Mouse (Mus musculus): Measurements from ENCODE around the gene Zfp654. TPM values are rescaled to one million over a fixed set of nuclear protein-coding genes. Genes with fewer than 3 reads are reported as not detected.

Gene Zfp654
- total and polyA plus RNA-seq, 3 experiments = 6.5 to 22.6 (median 7.1) TPM

GRCm38 (mm10) chr16:64758561-64759244 is 92.7 kb downstream of the Zfp654 start:
- no peak overlapping the region for H3K4me2 ChIP-seq (ENCODE audit: insufficient read depth, low read depth, poor library complexity, severe bottlenecking)
- TF ChIP-seq RCOR1 (conservative IDR thresholded peaks at IDR 0.05; ENCODE audit: low read depth, low read length) (no peak), POLR2AphosphoS2 (IDR thresholded peaks at IDR 0.05; ENCODE audit: low read depth, low read length) (no peak), TBP (conservative IDR thresholded peaks at IDR 0.05; ENCODE audit: low read depth, low read length) (no peak), RAD21 (IDR thresholded peaks at IDR 0.05; ENCODE audit: low read depth, low read length) (no peak), JUND (conservative IDR thresholded peaks at IDR 0.05; ENCODE audit: low read depth, low read length) (no peak), MEF2A (IDR thresholded peaks at IDR 0.05; ENCODE audit: borderline replicate concordance, low read depth, low read length) (0 out of 2 replicates have a peak, but pooled peaks have one; percentile 32), NRF1 (IDR thresholded peaks at IDR 0.05; ENCODE audit: low read depth, low read length) (no peak)
- DNase-seq (ENCODE audit: extremely low read depth) = peak; percentile 54
- peaks cover 9 to 16% of the 10 kb centered on the region in 2 experiments for H3K36me3 ChIP-seq (replicated peaks in 1 of 2; ENCODE audit: control insufficient read depth in 1 of 2, insufficient read depth in 1 of 2, low read length in 1 of 2)
- dilution Hi-C loops (cut with MboI; ENCODE audit: extremely low pct_ligation_motif_present, extremely low pct_unique_long_range_greater_than_20kb, low sequenced_read_pairs) = no loop called here
- no peaks in the 10 kb centered on the region for H3K27me3 ChIP-seq (replicated peaks)
- H3K9ac ChIP-seq (ENCODE audit: insufficient read depth, low read depth) = no peak overlapping the region
- in situ Hi-C loops (cut with MboI; ENCODE audit: low pct_ligation_motif_present, low pct_unique_long_range_greater_than_20kb, low sequenced_read_pairs) = loop anchor here (25.0 kb wide), 1 partner anchor 729 kb away; no protein-coding TSS in a partner anchor
- H3K9me3 ChIP-seq (replicated peaks; ENCODE audit: low read length) = peaks cover 22% of the 10 kb centered on the region
- H3K79me2 ChIP-seq (replicated peaks; ENCODE audit: control insufficient read depth, extremely low read depth, insufficient read depth, poor library complexity, severe bottlenecking) = no peaks in the 10 kb centered on the region
- no peak overlapping the region for H3K4me3 ChIP-seq (replicated peaks in 1 of 3; ENCODE audit: low read depth in 2 of 3, low read length in 2 of 3, poor library complexity in 1 of 3)
- H3K4me1 ChIP-seq (ENCODE audit: control insufficient read depth in 1 of 2, insufficient read depth in 2 of 2) = peaks cover 4 to 29% of the 10 kb centered on the region in 2 experiments; a peak in 3 of 4 replicates
- no peak overlapping the region for H3K27ac ChIP-seq (ENCODE audit: insufficient read depth, low read depth)

DNA sequence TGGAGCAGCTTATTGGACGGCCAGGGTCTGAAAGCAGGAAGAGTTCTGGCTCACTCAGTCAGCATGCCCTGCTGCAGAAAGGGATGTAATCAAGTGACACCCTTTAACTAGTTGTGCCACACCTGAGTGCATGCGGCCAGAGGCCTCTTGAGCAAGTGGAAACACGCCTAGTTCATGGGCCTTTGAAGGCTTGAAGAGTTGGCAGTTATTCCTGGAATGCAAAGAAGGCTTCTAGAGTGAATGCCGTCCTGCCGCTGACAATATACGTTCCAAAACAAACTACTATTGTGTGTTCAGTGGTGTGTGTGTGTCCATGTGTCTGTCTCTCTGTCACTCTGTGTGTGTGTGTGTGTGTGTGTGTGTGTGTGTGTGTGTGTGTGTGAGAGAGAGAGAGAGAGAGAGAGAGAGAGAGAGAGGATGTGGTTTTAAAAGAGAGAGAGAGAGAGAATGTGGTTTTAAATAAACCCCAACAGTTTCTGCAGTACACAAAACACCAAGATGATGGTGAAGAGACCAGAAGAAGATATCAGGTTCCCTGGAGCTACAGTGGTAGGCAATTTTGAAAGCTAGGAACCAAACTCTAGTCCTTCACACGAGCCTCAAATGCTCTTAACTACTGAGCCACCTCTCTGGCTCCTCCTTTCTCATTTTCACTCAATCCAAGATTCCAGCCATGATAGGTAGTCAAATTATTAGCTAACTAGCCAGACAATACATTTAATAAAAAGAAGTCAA is 93.6 kb downstream of the Zfp654 start:
- Histone ChIP-seq H3K9ac (ENCODE audit: insufficient read depth, low read depth) (no peak overlapping the region), H3K4me3 (replicated peaks in 1 of 3; ENCODE audit: low read depth in 2 of 3, low read length in 2 of 3, poor library complexity in 1 of 3) (no peak overlapping the region), H3K4me2 (ENCODE audit: insufficient read depth, low read depth, poor library complexity, severe bottlenecking) (no peak overlapping the region), H3K27me3 (replicated peaks) (no peaks in the 10 kb centered on the region), H3K27ac (ENCODE audit: insufficient read depth, low read depth) (no peak overlapping the region), H3K9me3 (replicated peaks; ENCODE audit: low read length) (peaks cover 13% of the 10 kb centered on the region), H3K79me2 (replicated peaks; ENCODE audit: control insufficient read depth, extremely low read depth, insufficient read depth, poor library complexity, severe bottlenecking) (no peaks in the 10 kb centered on the region), H3K36me3 (replicated peaks in 1 of 2; ENCODE audit: control insufficient read depth in 1 of 2, insufficient read depth in 1 of 2, low read length in 1 of 2) (peaks cover under 1 to 7% of the 10 kb centered on the region in 2 experiments), H3K4me1 (ENCODE audit: control insufficient read depth in 1 of 2, insufficient read depth in 2 of 2) (peaks cover 4 to 29% of the 10 kb centered on the region in 2 experiments; a peak in 3 of 4 replicates)
- in situ Hi-C loops (cut with MboI; ENCODE audit: low pct_ligation_motif_present, low pct_unique_long_range_greater_than_20kb, low sequenced_read_pairs) = loop anchor here (25.0 kb wide), 1 partner anchor 729 kb away; no protein-coding TSS in a partner anchor
- no peak for TF ChIP-seq PAX5 (IDR thresholded peaks at IDR 0.05; ENCODE audit: low read length)
- TF ChIP-seq MXI1 (IDR thresholded peaks at IDR 0.05; ENCODE audit: low read depth, low read length) = no peak
- no peak for TF ChIP-seq ZKSCAN1 (IDR thresholded peaks at IDR 0.05; ENCODE audit: borderline replicate concordance, low read depth, low read length)
- TF ChIP-seq MAZ (IDR thresholded peaks at IDR 0.05; ENCODE audit: low read depth, low read length) = no peak
- no peak for TF ChIP-seq NRF1 (IDR thresholded peaks at IDR 0.05; ENCODE audit: low read depth, low read length)
- no peak for TF ChIP-seq POLR2A (IDR thresholded peaks at IDR 0.05; ENCODE audit: low read depth, low read length)
- dilution Hi-C loops (cut with MboI; ENCODE audit: extremely low pct_ligation_motif_present, extremely low pct_unique_long_range_greater_than_20kb, low sequenced_read_pairs) = no loop called here
- peak; percentile 20 for DNase-seq (ENCODE audit: extremely low read depth)
